Mouse (Mus musculus): ENCODE data around the gene Panx2. TPM values are rescaled to one million over a fixed set of nuclear protein-coding genes. Genes with fewer than 3 reads are reported as not detected.

Panx2 gene
- not detected for polyA plus RNA-seq (2014; fragmentation: Illumina TruSeq; extraction: RNeasy Lipid Tissue Mini Kit (QIAGEN cat#74804); ENCODE audit: low replicate concordance)

GRCm38 (mm10) chr15:89059161-89059931 is at the start of gene Panx2:
Gene Panx2, plus strand, starts transcription at chr15:89059734.

DNA sequence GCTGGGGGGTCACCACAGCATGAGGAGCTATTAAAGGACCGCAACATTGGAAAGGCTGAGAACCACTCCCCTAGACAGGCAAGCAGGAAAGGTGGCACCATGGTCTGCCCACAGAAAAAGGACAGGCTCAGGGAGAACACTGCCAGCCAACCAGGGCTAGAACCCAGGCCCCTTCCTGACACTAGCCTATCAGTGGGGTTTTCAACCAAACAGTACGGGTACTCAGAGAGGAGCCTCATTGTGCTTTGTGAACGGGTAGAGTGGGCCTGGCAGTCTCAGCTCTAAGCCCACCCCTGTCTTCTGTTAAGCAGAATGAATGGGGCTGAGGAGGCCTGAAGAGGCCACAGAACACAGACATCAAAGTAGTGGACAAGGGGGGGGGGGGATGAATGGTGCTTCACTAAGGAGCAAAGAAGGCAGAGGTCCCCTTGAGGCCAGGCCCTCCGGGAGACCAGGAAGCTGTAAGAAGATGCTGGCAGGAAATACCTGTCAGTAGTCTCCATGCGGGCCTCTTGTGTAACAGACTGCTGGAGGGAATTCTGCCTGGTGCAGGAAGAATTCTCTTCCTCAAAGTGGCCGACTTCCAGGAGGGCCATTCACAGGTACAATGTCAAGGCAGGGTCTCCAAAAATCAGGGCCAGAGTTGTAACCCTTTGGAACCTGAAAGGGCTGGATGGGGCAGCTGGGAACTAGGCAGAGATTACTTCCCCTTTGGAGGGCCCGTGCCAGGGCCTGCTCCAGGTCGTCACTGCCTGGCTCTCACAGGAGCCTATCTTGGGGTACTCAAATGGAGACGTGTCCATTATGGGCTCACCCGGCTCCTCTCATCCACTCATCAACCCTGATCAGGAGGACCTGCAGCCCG is 15.3 kb downstream of the Panx2 start, which contains the start of gene Trabd:
TSS of gene Trabd (plus strand) at position 512 of the 865 bp plus-strand sequence.

DNA sequence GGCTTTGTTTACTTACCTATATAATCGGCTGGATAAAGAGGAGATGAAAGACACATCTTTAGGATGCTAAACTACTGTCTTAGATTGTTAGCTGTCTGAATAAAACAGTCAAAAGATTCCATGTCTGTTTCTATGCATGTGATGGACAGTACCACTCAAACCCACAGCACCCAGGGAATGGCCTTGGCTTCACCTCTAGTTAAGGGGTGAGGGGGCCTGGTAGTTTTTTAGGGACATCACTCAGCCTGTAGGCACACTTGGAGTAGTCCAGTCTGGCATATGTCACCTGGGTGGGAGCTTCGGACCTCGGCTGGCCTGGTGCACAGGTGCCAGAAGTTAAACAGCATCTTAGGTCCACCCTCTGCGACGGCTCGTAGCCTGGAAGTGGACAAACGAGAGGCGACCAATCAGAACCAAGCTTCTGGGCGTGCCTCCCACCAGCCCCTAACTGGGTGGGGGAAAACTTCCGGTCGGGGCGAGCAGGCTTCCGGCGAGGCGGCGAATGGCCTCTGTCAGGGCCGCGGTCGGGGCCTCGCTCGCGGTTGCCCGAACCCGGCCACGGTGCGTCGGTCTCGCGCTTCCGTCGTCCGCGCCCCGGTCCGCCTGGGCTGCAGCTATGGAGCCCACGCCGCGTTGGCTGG is 29.2 kb downstream of the Panx2 start, which contains the start of gene Selenoo:
TSS of gene Selenoo (plus strand) at position 478 of the 641 bp plus-strand sequence.

GRCm38 (mm10) chr15:89122649-89123366 is 63.3 kb downstream of the Panx2 start, which contains the start of gene Tubgcp6:
Gene Tubgcp6, minus strand, starts transcription at chr15:89123112.

Other genes with a start within 250 kb of the Panx2 start
- gene Alg12, start 240.4 kb upstream of the Panx2 start, polyA plus RNA-seq (2014; fragmentation: Illumina TruSeq; extraction: RNeasy Lipid Tissue Mini Kit (QIAGEN cat#74804); ENCODE audit: low replicate concordance): 1.6 TPM
- gene Creld2, start 240.1 kb upstream of the Panx2 start, polyA plus RNA-seq (2014; fragmentation: Illumina TruSeq; extraction: RNeasy Lipid Tissue Mini Kit (QIAGEN cat#74804); ENCODE audit: low replicate concordance): 4.1 TPM
- gene Pim3, start 197.5 kb upstream of the Panx2 start, polyA plus RNA-seq (2014; fragmentation: Illumina TruSeq; extraction: RNeasy Lipid Tissue Mini Kit (QIAGEN cat#74804); ENCODE audit: low replicate concordance): 0.82 TPM
- not detected for gene Ttll8, start 105.3 kb upstream of the Panx2 start, polyA plus RNA-seq (2014; fragmentation: Illumina TruSeq; extraction: RNeasy Lipid Tissue Mini Kit (QIAGEN cat#74804); ENCODE audit: low replicate concordance)
- gene Mlc1, start 80.7 kb upstream of the Panx2 start, polyA plus RNA-seq (2014; fragmentation: Illumina TruSeq; extraction: RNeasy Lipid Tissue Mini Kit (QIAGEN cat#74804); ENCODE audit: low replicate concordance): not detected
- not detected for gene Mov10l1, start 76.8 kb upstream of the Panx2 start, polyA plus RNA-seq (2014; fragmentation: Illumina TruSeq; extraction: RNeasy Lipid Tissue Mini Kit (QIAGEN cat#74804); ENCODE audit: low replicate concordance)
- gene Trabd, start 15.4 kb downstream of the Panx2 start, polyA plus RNA-seq (2014; fragmentation: Illumina TruSeq; extraction: RNeasy Lipid Tissue Mini Kit (QIAGEN cat#74804); ENCODE audit: low replicate concordance): 5.7 TPM
- gene Selenoo, start 29.4 kb downstream of the Panx2 start, polyA plus RNA-seq (2014; fragmentation: Illumina TruSeq; extraction: RNeasy Lipid Tissue Mini Kit (QIAGEN cat#74804); ENCODE audit: low replicate concordance): 2.7 TPM
- gene Tubgcp6, start 63.4 kb downstream of the Panx2 start, polyA plus RNA-seq (2014; fragmentation: Illumina TruSeq; extraction: RNeasy Lipid Tissue Mini Kit (QIAGEN cat#74804); ENCODE audit: low replicate concordance): 0.85 TPM
- gene Hdac10, start 69.0 kb downstream of the Panx2 start, polyA plus RNA-seq (2014; fragmentation: Illumina TruSeq; extraction: RNeasy Lipid Tissue Mini Kit (QIAGEN cat#74804); ENCODE audit: low replicate concordance): not detected
- gene Mapk12, start 81.0 kb downstream of the Panx2 start, polyA plus RNA-seq (2014; fragmentation: Illumina TruSeq; extraction: RNeasy Lipid Tissue Mini Kit (QIAGEN cat#74804); ENCODE audit: low replicate concordance): 0.33 TPM
- 0.15 TPM for gene Mapk11, start 89.9 kb downstream of the Panx2 start, polyA plus RNA-seq (2014; fragmentation: Illumina TruSeq; extraction: RNeasy Lipid Tissue Mini Kit (QIAGEN cat#74804); ENCODE audit: low replicate concordance)
- 3.4 TPM for gene Plxnb2, start 121.1 kb downstream of the Panx2 start, polyA plus RNA-seq (2014; fragmentation: Illumina TruSeq; extraction: RNeasy Lipid Tissue Mini Kit (QIAGEN cat#74804); ENCODE audit: low replicate concordance)
- gene Dennd6b, start 136.8 kb downstream of the Panx2 start, polyA plus RNA-seq (2014; fragmentation: Illumina TruSeq; extraction: RNeasy Lipid Tissue Mini Kit (QIAGEN cat#74804); ENCODE audit: low replicate concordance): 0.11 TPM
- gene Ppp6r2, start 151.8 kb downstream of the Panx2 start, polyA plus RNA-seq (2014; fragmentation: Illumina TruSeq; extraction: RNeasy Lipid Tissue Mini Kit (QIAGEN cat#74804); ENCODE audit: low replicate concordance): 6.9 TPM

All from small intestine, adult 10 weeks (tissue).